Mouse (Mus musculus) embryonic facial prominence, embryonic 13.5 days (tissue): ENCODE measurements around the gene Olfr90. TPM values are rescaled to one million over a fixed set of nuclear protein-coding genes. Genes with fewer than 3 reads are reported as not detected.
"Not testable (repeated sequence)": the region's sequence is repeated elsewhere in the genome, so short reads cannot be mapped to it uniquely, and the experiment has no call there.

Experiments
- ATAC-seq: fragments of 200-750 bp; cut with Nextera tagmentation; 2 replicates; pipeline ENCODE4 v1.8.0; 2017; ENCODE audit warnings: low read depth; ENCODE audit not compliant: insufficient number of reproducible peaks, insufficient read depth, low FRiP score, low TSS enrichment
- H3K27ac ChIP-seq: fragments of 300-500 bp; sonication (generic); 2 replicates; pipeline ENCODE4 v1.5.1; 2015; ENCODE audit warnings: moderate library complexity, mild to moderate bottlenecking, inconsistent platforms
- H3K27me3 ChIP-seq: fragments of 300-500 bp; sonication (generic); 2 replicates; pipeline ENCODE4 v1.6.1; 2015; ENCODE audit warnings: mild to moderate bottlenecking, inconsistent platforms
- H3K36me3 ChIP-seq: fragments of 300-500 bp; sonication (generic); 2 replicates; pipeline ENCODE4 v1.6.1; 2015; ENCODE audit warnings: mild to moderate bottlenecking, inconsistent platforms
- H3K4me1 ChIP-seq: fragments of 300-500 bp; sonication (generic); 2 replicates; pipeline ENCODE4 v1.6.1; 2015; ENCODE audit warnings: inconsistent platforms
- H3K4me2 ChIP-seq: fragments of 300-500 bp; sonication (generic); 2 replicates; pipeline ENCODE4 v1.6.1; 2015; ENCODE audit warnings: moderate library complexity, mild to moderate bottlenecking, inconsistent platforms
- H3K4me3 ChIP-seq: fragments of 300-500 bp; sonication (generic); 2 replicates; pipeline ENCODE4 v1.5.1; 2015; ENCODE audit warnings: mild to moderate bottlenecking, inconsistent platforms
- H3K9ac ChIP-seq: fragments of 300-500 bp; sonication (generic); 2 replicates; pipeline ENCODE4 v1.6.1; 2015; ENCODE audit warnings: mild to moderate bottlenecking, inconsistent platforms
- H3K9me3 ChIP-seq: fragments of 300-500 bp; sonication (generic); 2 replicates; pipeline ENCODE4 v1.6.1; 2016; ENCODE audit warnings: inconsistent platforms
- WGBS: fragments of 180-500 bp; shearing (Covaris S2); methylation state at CpG from one replicate; pipeline ENCODE4 v1.1.7; 2015; ENCODE audit warnings: mixed read lengths; 5-methylcytosine and 5-hydroxymethylcytosine counted together
- polyA plus RNA-seq: library from polyadenylated mRNA; unstranded; fragments of >200 nt; fragmentation: Nextera tagmentation; extraction: Ambion mirVana; gene quantifications from 2 replicates; pipeline ENCODE4 v1.2.1, GENCODE M21; 2015

Gene Olfr90
- polyA plus RNA-seq: 0.10 TPM in 1 of 2 replicates, not detected in the other

- Histone ChIP-seq H3K9ac (no peak within 1 kb of the TSS), H3K27me3 (no peaks in the 10 kb centered on the region), H3K36me3 (no peaks in the 10 kb centered on the region), H3K4me1 (no peaks in the 10 kb centered on the region), H3K27ac (no peak within 1 kb of the TSS), H3K9me3 (no peaks in the 10 kb centered on the region), H3K4me3 (no peak within 1 kb of the TSS), H3K4me2 (no peak within 1 kb of the TSS)
- ATAC-seq: no peak
These were observed at the start of gene Olfr90 for GRCm38 (mm10) chr17:37088399-37088798. Olfr90 (minus strand) TSS chr17:37088499.

GRCm38 (mm10) chr17:37131366-37131765 is 43.1 kb upstream of the Olfr90 start:
- not testable (repeated sequence) for H3K4me3 ChIP-seq, H3K4me2 ChIP-seq, H3K27me3 ChIP-seq, H3K4me1 ChIP-seq, H3K27ac ChIP-seq, H3K9me3 ChIP-seq, H3K9ac ChIP-seq, ATAC-seq, H3K36me3 ChIP-seq
- 64% methylated on average over 4 of the region's 4 CpGs for WGBS

- ATAC-seq: no peak
- H3K4me1 ChIP-seq: no peaks in the 10 kb centered on the region
- no peak within 1 kb of the TSS for H3K4me3 ChIP-seq
- H3K27ac ChIP-seq: no peak within 1 kb of the TSS
- H3K9ac ChIP-seq: no peak within 1 kb of the TSS
- H3K36me3 ChIP-seq: no peaks in the 10 kb centered on the region
- 91% methylated on average over 2 of the region's 2 CpGs for WGBS
- no peaks in the 10 kb centered on the region for H3K9me3 ChIP-seq
- no peak within 1 kb of the TSS for H3K4me2 ChIP-seq
- no peaks in the 10 kb centered on the region for H3K27me3 ChIP-seq
These were observed 31.7 kb upstream of the Olfr90 start, which contains the start of gene Olfr92 for GRCm38 (mm10) chr17:37119988-37120387. Olfr92 (minus strand) TSS chr17:37120088.

GRCm38 (mm10) chr17:37098178-37098577 is 9.9 kb upstream of the Olfr90 start, which contains the start of gene Olfr91:
Olfr91 (minus strand) TSS chr17:37098278.
- ATAC-seq: no peak
- WGBS: 88% methylated on average over 1 of the region's 1 CpGs

GRCm38 (mm10) chr17:37093289-37093688 is 5.0 kb upstream of the Olfr90 start:
- no peak for ATAC-seq
- no peaks in the 10 kb centered on the region for H3K36me3 ChIP-seq
- WGBS: 84% methylated on average over 5 of the region's 5 CpGs
- no peak overlapping the region for H3K4me3 ChIP-seq
- H3K27me3 ChIP-seq: no peaks in the 10 kb centered on the region
- no peaks in the 10 kb centered on the region for H3K4me1 ChIP-seq
- no peak overlapping the region for H3K27ac ChIP-seq
- H3K9ac ChIP-seq: no peak overlapping the region
- H3K9me3 ChIP-seq: no peaks in the 10 kb centered on the region
- H3K4me2 ChIP-seq: no peak overlapping the region

More at GRCm38 (mm10) chr17:37098178-37098577, 9.9 kb upstream of the Olfr90 start, which contains the start of gene Olfr91:
- Histone ChIP-seq H3K4me2 (no peak within 1 kb of the TSS), H3K4me3 (no peak within 1 kb of the TSS), H3K4me1 (no peaks in the 10 kb centered on the region), H3K27me3 (no peaks in the 10 kb centered on the region), H3K27ac (no peak within 1 kb of the TSS), H3K9me3 (no peaks in the 10 kb centered on the region), H3K9ac (no peak within 1 kb of the TSS), H3K36me3 (no peaks in the 10 kb centered on the region)

DNA sequence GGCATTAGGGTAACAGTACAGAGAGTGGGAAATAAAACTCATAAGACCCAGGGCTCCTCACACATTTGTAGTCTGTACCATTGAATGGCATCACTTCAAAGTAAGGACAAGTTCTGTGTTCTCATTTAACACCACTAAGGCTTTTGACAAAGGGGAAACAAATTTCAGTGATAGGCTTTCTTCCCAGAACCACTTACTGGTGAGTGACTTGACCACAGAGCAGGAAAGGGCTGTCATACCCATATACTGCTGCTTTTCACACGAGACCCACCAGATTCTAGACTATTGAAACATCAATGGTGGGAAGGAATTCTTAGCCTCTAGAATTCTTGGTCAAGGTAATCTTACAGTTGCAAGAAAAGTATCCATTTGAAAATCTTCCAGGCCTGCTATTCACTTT is 3.9 kb upstream of the Olfr90 start:
- H3K27ac ChIP-seq: no peak overlapping the region
- ATAC-seq: no peak
- H3K4me1 ChIP-seq: no peaks in the 10 kb centered on the region
- no peak overlapping the region for H3K9ac ChIP-seq
- no peaks in the 10 kb centered on the region for H3K36me3 ChIP-seq
- H3K4me3 ChIP-seq: no peak overlapping the region
- 73% methylated on average over 1 of the region's 1 CpGs for WGBS
- no peaks in the 10 kb centered on the region for H3K9me3 ChIP-seq
- H3K27me3 ChIP-seq: no peaks in the 10 kb centered on the region
- H3K4me2 ChIP-seq: no peak overlapping the region

DNA sequence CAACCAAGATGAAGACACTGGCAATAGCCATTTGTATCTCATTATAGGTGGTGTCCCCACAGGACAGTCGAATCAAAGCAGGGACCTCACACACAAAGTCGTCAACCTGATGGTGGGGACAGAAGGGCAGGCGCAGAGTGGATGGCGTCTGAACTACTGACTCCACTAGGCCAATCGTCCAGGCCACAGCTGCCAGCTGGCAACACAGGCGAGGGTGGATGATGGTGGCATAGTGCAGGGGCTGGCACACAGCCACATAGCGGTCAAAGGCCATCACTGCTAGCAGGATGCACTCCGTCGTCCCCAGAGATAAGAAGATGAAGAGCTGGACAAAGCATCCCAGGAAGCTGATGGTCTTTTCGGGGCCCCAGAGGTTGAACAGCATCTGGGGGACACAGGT is 2.8 kb downstream of the Olfr90 start:
- H3K27me3 ChIP-seq: no peaks in the 10 kb centered on the region
- no peaks in the 10 kb centered on the region for H3K4me1 ChIP-seq
- H3K36me3 ChIP-seq: no peaks in the 10 kb centered on the region
- no peaks in the 10 kb centered on the region for H3K9me3 ChIP-seq
- ATAC-seq: no peak
- H3K4me2 ChIP-seq: no peak overlapping the region
- H3K9ac ChIP-seq: no peak overlapping the region
- H3K27ac ChIP-seq: no peak overlapping the region
- H3K4me3 ChIP-seq: no peak overlapping the region
- 86% methylated on average over 10 of the region's 10 CpGs for WGBS

DNA sequence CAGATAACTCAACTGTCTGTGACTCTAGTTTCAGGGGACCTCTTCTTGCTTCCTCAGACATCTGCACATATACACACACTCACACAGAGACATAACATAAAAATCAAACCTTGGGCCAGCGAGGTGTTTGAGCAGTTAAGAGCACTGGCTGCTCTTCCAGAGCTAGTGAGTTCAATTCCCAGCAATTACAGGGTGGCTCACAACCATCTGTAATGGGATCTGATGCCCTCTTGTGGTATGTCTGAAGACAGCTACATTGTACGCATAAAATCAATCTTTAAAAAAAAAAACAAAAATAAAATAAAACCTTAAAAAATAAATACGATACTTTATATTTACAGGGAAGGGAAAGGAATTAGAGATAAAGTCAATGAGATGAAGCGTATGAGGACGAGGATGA is 3.7 kb downstream of the Olfr90 start:
- 69% methylated on average over 5 of the region's 5 CpGs for WGBS
- Histone ChIP-seq H3K36me3 (no peaks in the 10 kb centered on the region), H3K9me3 (no peaks in the 10 kb centered on the region), H3K4me3 (no peak overlapping the region), H3K9ac (no peak overlapping the region), H3K27me3 (no peaks in the 10 kb centered on the region), H3K4me2 (no peak overlapping the region), H3K27ac (no peak overlapping the region), H3K4me1 (no peaks in the 10 kb centered on the region)
- no peak for ATAC-seq

- 3% methylated on average over 7 of the region's 8 CpGs for WGBS
- Histone ChIP-seq H3K4me1 (peaks cover 9% of the 10 kb centered on the region), H3K4me3 (no peak overlapping the region), H3K9ac (no peak overlapping the region), H3K9me3 (no peaks in the 10 kb centered on the region), H3K27ac (no peak overlapping the region), H3K4me2 (no peak overlapping the region), H3K27me3 (no peaks in the 10 kb centered on the region), H3K36me3 (no peaks in the 10 kb centered on the region)
- 0 out of 2 replicates have a peak, but pooled peaks have one; percentile 45 for ATAC-seq
These were observed 5.0 kb downstream of the Olfr90 start for GRCm38 (mm10) chr17:37083327-37083726.

DNA sequence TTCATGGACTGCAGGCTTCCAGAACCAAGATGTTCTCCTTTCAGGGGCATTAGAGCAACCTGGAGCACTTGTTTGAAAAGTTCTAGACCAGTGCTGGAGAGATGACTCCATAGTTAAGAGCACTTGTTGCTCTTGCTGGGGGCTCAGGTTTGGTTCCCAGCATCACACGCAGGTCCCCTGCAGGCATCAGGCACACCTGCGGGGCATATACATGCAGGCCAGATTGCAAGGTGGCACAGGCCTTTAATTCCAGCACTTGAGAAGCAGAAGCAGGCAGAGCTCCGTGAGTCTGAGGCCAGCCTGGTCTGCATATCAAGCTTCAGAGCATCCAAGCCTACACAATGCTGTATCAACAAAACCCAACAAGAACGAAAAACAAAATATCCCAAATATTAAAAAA is 6.6 kb downstream of the Olfr90 start:
- no peak for ATAC-seq
- peaks cover 2% of the 10 kb centered on the region; the same call in 1 of the 2 replicates for H3K36me3 ChIP-seq
- H3K27me3 ChIP-seq: no peaks in the 10 kb centered on the region
- no peak overlapping the region for H3K4me2 ChIP-seq
- no peaks in the 10 kb centered on the region for H3K9me3 ChIP-seq
- peaks cover 19% of the 10 kb centered on the region for H3K4me1 ChIP-seq
- 86% methylated on average over 4 of the region's 4 CpGs for WGBS
- no peak overlapping the region for H3K27ac ChIP-seq
- no peak overlapping the region for H3K4me3 ChIP-seq
- H3K9ac ChIP-seq: no peak overlapping the region

GRCm38 (mm10) chr17:37080119-37080518 is 8.2 kb downstream of the Olfr90 start:
- 16% methylated on average over 5 of the region's 5 CpGs for WGBS
- no peak for ATAC-seq
- Histone ChIP-seq H3K9me3 (no peaks in the 10 kb centered on the region), H3K27ac (no peak overlapping the region), H3K36me3 (peaks cover 16% of the 10 kb centered on the region), H3K9ac (no peak overlapping the region), H3K27me3 (no peaks in the 10 kb centered on the region), H3K4me1 (peaks cover 19% of the 10 kb centered on the region), H3K4me2 (no peak overlapping the region), H3K4me3 (no peak overlapping the region)

GRCm38 (mm10) chr17:37078990-37079389 is 9.3 kb downstream of the Olfr90 start:
- no peak for ATAC-seq
- Histone ChIP-seq H3K4me2 (no peak overlapping the region), H3K27ac (no peak overlapping the region), H3K4me1 (peaks cover 19% of the 10 kb centered on the region), H3K36me3 (peaks cover 28% of the 10 kb centered on the region), H3K9ac (no peak overlapping the region), H3K4me3 (no peak overlapping the region), H3K27me3 (no peaks in the 10 kb centered on the region), H3K9me3 (no peaks in the 10 kb centered on the region)
- WGBS: 18% methylated on average over 2 of the region's 2 CpGs
